Mouse (Mus musculus) cerebellum, adult 2 months (tissue): Measurements from ENCODE around the gene Fgfr2.

Source experiments
- CTCF ChIP-seq: fragments of 200-500 bp; IDR thresholded peaks from 2 replicates; pipeline ENCODE4 v1.5.1; 2011; ENCODE audit warnings: low read depth, mild to moderate bottlenecking, control low read depth, low read length, moderate library complexity, borderline replicate concordance; ENCODE audit not compliant: insufficient read depth
- POLR2A ChIP-seq: fragments of 200-500 bp; IDR thresholded peaks from 2 replicates; pipeline ENCODE4 v1.6.1; 2011; ENCODE audit warnings: low read length, control low read depth, borderline replicate concordance; ENCODE audit not compliant: insufficient read depth

GRCm38 (mm10) chr7:132238921-132239320 lies 884.2 kb downstream of the Fgfr2 start:
- TF ChIP-seq POLR2A: no peak
- TF ChIP-seq CTCF: no peak
